Mouse (Mus musculus): Measurements from ENCODE around the gene Mindy3. TPM values are rescaled to one million over a fixed set of nuclear protein-coding genes. Genes with fewer than 3 reads are reported as not detected.

Gene Mindy3
- polyA plus RNA-seq, 1 experiment, result 52.6 TPM

- TF ChIP-seq POLR2A (IDR thresholded peaks at IDR 0.05; ENCODE audit: borderline replicate concordance, insufficient read depth, low read length) (no peak), CTCF (IDR thresholded peaks at IDR 0.05; ENCODE audit: borderline replicate concordance, insufficient read depth, low read depth, low read length) (no peak)
- peaks cover 5% of the 10 kb centered on the region; the same call in 1 of the 2 replicates for H3K4me1 ChIP-seq (ENCODE audit: control insufficient read depth, insufficient read depth, low read length)
- peak overlapping the region; percentile 26 for H3K27ac ChIP-seq (ENCODE audit: insufficient read depth, low read length)
- H3K27me3 ChIP-seq (ENCODE audit: control insufficient read depth, insufficient read depth, low read length), result no peaks in the 10 kb centered on the region
- DNase-seq, result no peak
- peak overlapping the region; percentile 97 for H3K4me3 ChIP-seq (replicated peaks; ENCODE audit: insufficient read depth, low read depth, low read length)
- under 1% methylated on average over 40 of the region's 40 CpGs for WGBS
These were observed 572 bp downstream of the Mindy3 start for GRCm38 (mm10) chr2:12418534-12419261.

DNA sequence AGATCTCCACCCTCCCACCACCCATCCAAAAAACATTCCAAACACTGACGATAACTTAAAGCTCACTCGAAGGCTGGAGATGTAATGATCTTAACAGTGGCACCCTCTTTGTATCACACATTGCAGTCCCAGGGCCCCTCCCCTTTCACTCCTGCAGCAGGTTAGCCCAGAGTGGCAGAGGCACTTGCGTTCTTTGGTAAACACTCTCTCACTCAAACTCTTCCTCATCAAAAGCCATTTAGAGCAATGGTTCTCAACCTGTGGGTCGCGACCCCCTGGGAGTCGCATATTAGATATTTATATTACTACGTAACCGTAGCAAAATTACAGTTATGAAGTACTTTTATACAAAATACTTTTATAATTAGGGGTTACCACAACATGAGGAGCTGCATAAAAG, 1.1 kb downstream of the Mindy3 start:
- no peak for DNase-seq
- no peak overlapping the region for H3K27ac ChIP-seq (ENCODE audit: insufficient read depth, low read length)
- H3K4me3 ChIP-seq (replicated peaks; ENCODE audit: insufficient read depth, low read depth, low read length), result peak overlapping the region; percentile 97
- peaks cover 5% of the 10 kb centered on the region; the same call in 1 of the 2 replicates for H3K4me1 ChIP-seq (ENCODE audit: control insufficient read depth, insufficient read depth, low read length)
- WGBS, result 52% methylated on average over 8 of the region's 8 CpGs
- TF ChIP-seq CTCF (IDR thresholded peaks at IDR 0.05; ENCODE audit: borderline replicate concordance, insufficient read depth, low read depth, low read length) (no peak), POLR2A (IDR thresholded peaks at IDR 0.05; ENCODE audit: borderline replicate concordance, insufficient read depth, low read length) (no peak)
- no peaks in the 10 kb centered on the region for H3K27me3 ChIP-seq (ENCODE audit: control insufficient read depth, insufficient read depth, low read length)

DNA sequence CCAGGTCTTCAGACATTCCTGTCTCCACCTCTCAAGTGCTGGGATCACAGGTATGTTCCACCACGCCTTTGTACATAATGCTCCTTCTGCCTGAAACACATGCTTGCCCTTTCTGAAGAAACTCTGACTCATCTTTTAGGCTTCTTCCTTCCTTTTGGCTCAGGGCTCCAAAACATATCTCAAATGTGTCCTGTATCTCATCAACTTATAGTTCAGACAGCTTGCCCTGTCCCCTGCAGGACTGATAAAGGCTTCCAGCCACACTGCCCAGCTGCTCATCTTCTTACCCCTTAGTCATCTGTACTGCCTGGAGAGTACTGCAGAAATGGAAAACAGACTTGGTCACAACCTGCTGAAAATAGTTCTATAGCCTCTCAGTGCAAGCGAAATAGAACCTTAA, 7.0 kb downstream of the Mindy3 start:
- TF ChIP-seq CTCF (IDR thresholded peaks at IDR 0.05; ENCODE audit: borderline replicate concordance, insufficient read depth, low read depth, low read length) (no peak), POLR2A (IDR thresholded peaks at IDR 0.05; ENCODE audit: borderline replicate concordance, insufficient read depth, low read length) (no peak)
- H3K27ac ChIP-seq (ENCODE audit: insufficient read depth, low read length), result no peak overlapping the region
- H3K4me3 ChIP-seq (replicated peaks; ENCODE audit: insufficient read depth, low read depth, low read length), result no peak overlapping the region
- WGBS, result 96% methylated on average over 2 of the region's 2 CpGs
- H3K27me3 ChIP-seq (ENCODE audit: control insufficient read depth, insufficient read depth, low read length), result no peaks in the 10 kb centered on the region
- H3K4me1 ChIP-seq (ENCODE audit: control insufficient read depth, insufficient read depth, low read length), result no peaks in the 10 kb centered on the region
- DNase-seq, result no peak

DNA sequence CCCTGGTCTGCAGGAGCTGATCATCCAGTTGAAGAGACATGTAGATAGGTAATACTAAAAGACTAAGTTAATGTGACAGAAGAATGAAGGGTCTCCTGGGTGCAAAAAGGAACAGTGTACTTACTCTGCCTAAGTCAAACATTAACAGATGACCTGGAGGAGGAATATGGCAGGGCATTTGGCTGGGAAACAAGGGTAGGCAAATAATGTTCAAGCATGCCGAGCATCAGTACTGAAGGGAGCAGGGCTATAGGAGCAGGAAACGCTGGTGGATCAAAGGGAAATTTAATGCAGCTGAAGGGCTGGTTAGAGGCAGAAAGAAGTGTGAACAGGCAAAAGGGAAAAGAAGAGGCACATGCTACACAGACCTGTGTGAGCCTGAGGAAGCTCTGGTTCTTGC, 8.1 kb downstream of the Mindy3 start:
- Histone ChIP-seq H3K4me3 (replicated peaks; ENCODE audit: insufficient read depth, low read depth, low read length) (no peak overlapping the region), H3K4me1 (ENCODE audit: control insufficient read depth, insufficient read depth, low read length) (no peaks in the 10 kb centered on the region), H3K27ac (ENCODE audit: insufficient read depth, low read length) (no peak overlapping the region), H3K27me3 (ENCODE audit: control insufficient read depth, insufficient read depth, low read length) (no peaks in the 10 kb centered on the region)
- no peak for DNase-seq
- 60% methylated on average over 2 of the region's 2 CpGs for WGBS
- TF ChIP-seq CTCF (IDR thresholded peaks at IDR 0.05; ENCODE audit: borderline replicate concordance, insufficient read depth, low read depth, low read length) (no peak), POLR2A (IDR thresholded peaks at IDR 0.05; ENCODE audit: borderline replicate concordance, insufficient read depth, low read length) (no peak)

GRCm38 (mm10) chr2:12406737-12407136, 12.5 kb downstream of the Mindy3 start:
- no peak overlapping the region for H3K4me3 ChIP-seq (replicated peaks; ENCODE audit: insufficient read depth, low read depth, low read length)
- no peaks in the 10 kb centered on the region for H3K27me3 ChIP-seq (ENCODE audit: control insufficient read depth, insufficient read depth, low read length)
- no peak overlapping the region for H3K27ac ChIP-seq (ENCODE audit: insufficient read depth, low read length)
- H3K4me1 ChIP-seq (ENCODE audit: control insufficient read depth, insufficient read depth, low read length), result no peaks in the 10 kb centered on the region
- no peak for DNase-seq
- TF ChIP-seq CTCF (IDR thresholded peaks at IDR 0.05; ENCODE audit: borderline replicate concordance, insufficient read depth, low read depth, low read length) (no peak), POLR2A (IDR thresholded peaks at IDR 0.05; ENCODE audit: borderline replicate concordance, insufficient read depth, low read length) (no peak)
- 93% methylated on average over 2 of the region's 2 CpGs for WGBS

- Histone ChIP-seq H3K27me3 (ENCODE audit: control insufficient read depth, insufficient read depth, low read length) (no peaks in the 10 kb centered on the region; the same call in 1 of the 2 replicates), H3K4me1 (ENCODE audit: control insufficient read depth, insufficient read depth, low read length) (no peaks in the 10 kb centered on the region), H3K4me3 (replicated peaks; ENCODE audit: insufficient read depth, low read depth, low read length) (no peak overlapping the region), H3K27ac (ENCODE audit: insufficient read depth, low read length) (no peak overlapping the region)
- 43% methylated on average over 3 of the region's 3 CpGs for WGBS
- DNase-seq, result no peak
- no peak for TF ChIP-seq POLR2A (IDR thresholded peaks at IDR 0.05; ENCODE audit: borderline replicate concordance, insufficient read depth, low read length)
- TF ChIP-seq CTCF (IDR thresholded peaks at IDR 0.05; ENCODE audit: borderline replicate concordance, insufficient read depth, low read depth, low read length), result no peak
These were observed 16.8 kb downstream of the Mindy3 start for GRCm38 (mm10) chr2:12402469-12402868.

GRCm38 (mm10) chr2:12401137-12401536, 18.1 kb downstream of the Mindy3 start:
- no peak for TF ChIP-seq POLR2A (IDR thresholded peaks at IDR 0.05; ENCODE audit: borderline replicate concordance, insufficient read depth, low read length)
- TF ChIP-seq CTCF (IDR thresholded peaks at IDR 0.05; ENCODE audit: borderline replicate concordance, insufficient read depth, low read depth, low read length), result no peak
- Histone ChIP-seq H3K4me3 (replicated peaks; ENCODE audit: insufficient read depth, low read depth, low read length) (no peak overlapping the region), H3K27ac (ENCODE audit: insufficient read depth, low read length) (no peak overlapping the region), H3K4me1 (ENCODE audit: control insufficient read depth, insufficient read depth, low read length) (no peaks in the 10 kb centered on the region), H3K27me3 (ENCODE audit: control insufficient read depth, insufficient read depth, low read length) (no peaks in the 10 kb centered on the region; the same call in 1 of the 2 replicates)
- no peak for DNase-seq
- WGBS, result 83% methylated on average over 1 of the region's 1 CpGs

DNA sequence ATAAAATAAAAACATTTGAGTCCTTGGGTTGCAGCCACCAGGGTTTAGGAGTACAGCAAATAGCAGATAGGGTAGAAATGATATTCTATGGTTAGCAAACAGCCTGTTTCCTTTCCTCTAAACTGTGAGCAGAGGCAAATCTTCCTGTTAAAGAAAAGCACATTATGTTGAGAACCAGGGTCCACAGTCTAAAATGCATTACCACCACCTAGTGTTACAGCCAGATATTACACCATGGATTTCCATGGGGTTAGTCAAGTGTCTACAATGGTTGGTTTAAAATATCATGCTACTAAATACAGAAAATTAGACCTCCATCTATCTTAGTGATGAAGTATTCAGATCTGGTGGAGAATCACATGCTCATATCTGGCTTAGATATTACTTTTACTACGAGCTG, 30.2 kb downstream of the Mindy3 start:
- TF ChIP-seq CTCF (IDR thresholded peaks at IDR 0.05; ENCODE audit: borderline replicate concordance, insufficient read depth, low read depth, low read length) (peak; percentile 33; the same call in 1 of the 2 replicates), POLR2A (IDR thresholded peaks at IDR 0.05; ENCODE audit: borderline replicate concordance, insufficient read depth, low read length) (no peak)
- H3K27me3 ChIP-seq (ENCODE audit: control insufficient read depth, insufficient read depth, low read length), result no peaks in the 10 kb centered on the region
- no peaks in the 10 kb centered on the region for H3K4me1 ChIP-seq (ENCODE audit: control insufficient read depth, insufficient read depth, low read length)
- no peak for DNase-seq
- 51% methylated on average over 1 of the region's 1 CpGs for WGBS
- no peak overlapping the region for H3K4me3 ChIP-seq (replicated peaks; ENCODE audit: insufficient read depth, low read depth, low read length)
- H3K27ac ChIP-seq (ENCODE audit: insufficient read depth, low read length), result no peak overlapping the region
